Mouse (Mus musculus) limb, embryonic 12.5 days (tissue): Measurements from ENCODE around the gene Slc35g2. TPM values are rescaled to one million over a fixed set of nuclear protein-coding genes. Genes with fewer than 3 reads are reported as not detected.

Experiments used
- ATAC-seq: fragments of 200-750 bp; cut with Nextera tagmentation; 2 replicates; pipeline ENCODE4 v1.8.0; 2017; ENCODE audit warnings: low read depth, moderate TSS enrichment; ENCODE audit not compliant: insufficient number of reproducible peaks, insufficient read depth, low FRiP score, low TSS enrichment
- H3K27ac ChIP-seq: fragments of 300-500 bp; sonication (generic); 2 replicates; pipeline ENCODE4 v1.5.1; 2016; ENCODE audit warnings: mild to moderate bottlenecking, moderate library complexity
- H3K27me3 ChIP-seq: fragments of 300-500 bp; sonication (generic); 2 replicates; pipeline ENCODE4 v1.6.1; 2016; ENCODE audit warnings: mild to moderate bottlenecking, moderate library complexity
- H3K36me3 ChIP-seq: fragments of 300-500 bp; sonication (generic); 2 replicates; pipeline ENCODE4 v1.6.1; 2016; ENCODE audit warnings: mild to moderate bottlenecking, moderate library complexity
- H3K4me1 ChIP-seq: fragments of 300-500 bp; sonication (generic); replicated peaks from 2 replicates; pipeline ENCODE4 v1.6.1; 2016
- H3K4me2 ChIP-seq: fragments of 300-500 bp; sonication (generic); 2 replicates; pipeline ENCODE4 v1.6.1; 2016; ENCODE audit warnings: mild to moderate bottlenecking, moderate library complexity
- H3K4me3 ChIP-seq: fragments of 300-500 bp; sonication (generic); replicated peaks from 2 replicates; pipeline ENCODE4 v1.5.1; 2016; ENCODE audit warnings: mild to moderate bottlenecking
- H3K9ac ChIP-seq: fragments of 300-500 bp; sonication (generic); replicated peaks from 2 replicates; pipeline ENCODE4 v1.6.1; 2016; ENCODE audit warnings: mild to moderate bottlenecking, moderate library complexity
- H3K9me3 ChIP-seq: fragments of 300-500 bp; sonication (generic); 2 replicates; pipeline ENCODE4 v1.6.1; 2016; ENCODE audit warnings: mild to moderate bottlenecking, moderate library complexity
- WGBS: fragments of 180-500 bp; shearing (Covaris S2); methylation state at CpG from one replicate; pipeline ENCODE4 v1.1.7; 2016; 5-methylcytosine and 5-hydroxymethylcytosine counted together
- polyA plus RNA-seq: library from polyadenylated mRNA; unstranded; fragments of >200 nt; fragmentation: Nextera tagmentation; extraction: Ambion mirVana; gene quantifications from 2 replicates; pipeline ENCODE4 v1.2.1, GENCODE M21; 2016

Slc35g2 gene
- polyA plus RNA-seq, result 2.3 and 2.9 TPM in 2 replicates

GRCm38 (mm10) chr9:100570626-100571233 lies at the start of gene Slc35g2:
Gene Slc35g2, minus strand, starts transcription at chr9:100571090.
- under 1% methylated on average over 50 of the region's 55 CpGs for WGBS

DNA sequence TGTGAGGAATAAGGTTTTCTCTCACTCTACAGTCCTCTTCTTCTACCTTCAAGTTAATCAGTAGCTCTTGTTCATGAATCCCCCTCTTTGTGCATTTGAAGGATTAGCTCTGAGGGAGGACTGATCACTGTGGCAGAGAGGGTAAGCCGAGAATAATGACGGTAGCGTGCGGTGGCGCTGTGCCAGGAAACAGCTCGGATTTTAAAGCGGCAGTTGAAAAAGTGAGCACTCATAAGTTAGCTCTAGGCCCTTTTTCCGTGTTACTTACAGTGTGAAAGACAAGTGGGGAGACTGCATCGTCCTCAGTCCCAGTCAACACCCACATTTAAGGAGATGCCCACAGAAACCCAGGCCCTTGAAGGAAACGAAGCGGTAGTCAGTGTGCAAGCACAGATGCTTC lies 46.1 kb upstream of the Slc35g2 start:
- H3K27me3 ChIP-seq, result no peaks in the 10 kb centered on the region
- ATAC-seq, result no peak
- no peak overlapping the region for H3K9ac ChIP-seq
- WGBS, result 69% methylated on average over 11 of the region's 11 CpGs
- no peak overlapping the region for H3K4me3 ChIP-seq
- H3K4me2 ChIP-seq, result no peak overlapping the region
- H3K27ac ChIP-seq, result no peak overlapping the region
- no peaks in the 10 kb centered on the region for H3K9me3 ChIP-seq
- H3K36me3 ChIP-seq, result no peaks in the 10 kb centered on the region
- H3K4me1 ChIP-seq, result peaks cover 4% of the 10 kb centered on the region

More at GRCm38 (mm10) chr9:100570626-100571233, at the start of gene Slc35g2:
- Histone ChIP-seq H3K36me3 (no peaks in the 10 kb centered on the region), H3K9me3 (no peaks in the 10 kb centered on the region), H3K27ac (no peak within 1 kb of the TSS), H3K9ac (peak within 1 kb of the TSS; percentile 66), H3K4me2 (peak within 1 kb of the TSS; percentile 87), H3K27me3 (peaks cover 45% of the 10 kb centered on the region), H3K4me1 (peaks cover 9% of the 10 kb centered on the region; the same call in 1 of the 2 replicates), H3K4me3 (peak within 1 kb of the TSS; percentile 64)
- peak; percentile 73; the same call in 1 of the 2 replicates for ATAC-seq

DNA sequence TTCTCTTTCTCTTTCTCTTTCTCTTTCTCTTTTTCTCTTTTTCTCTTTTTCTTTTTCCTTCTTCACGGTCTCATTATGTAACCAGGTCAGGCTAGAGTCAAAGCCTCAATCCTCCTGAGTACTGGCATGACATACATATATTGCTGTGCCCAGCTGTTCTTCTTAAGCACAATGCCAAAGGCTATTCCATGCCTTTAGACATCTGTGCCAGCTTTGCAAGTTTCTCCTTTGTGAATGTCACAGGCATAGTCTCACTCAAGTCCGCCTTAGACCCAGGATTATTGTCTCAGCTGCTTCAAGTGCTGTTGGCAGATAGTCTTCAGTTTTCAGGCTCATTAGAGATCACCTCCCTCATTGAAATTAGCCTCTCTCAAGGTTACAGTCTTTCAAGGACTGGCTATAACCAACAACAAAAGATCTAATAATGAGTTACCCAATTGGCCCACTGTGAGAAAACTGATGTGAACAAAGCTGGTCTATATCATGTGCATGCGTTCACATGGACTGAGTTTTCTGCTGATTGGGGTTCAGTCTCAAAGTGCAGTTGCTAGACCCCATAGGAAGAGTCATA lies 42.7 kb upstream of the Slc35g2 start:
- Histone ChIP-seq H3K9ac (no peak overlapping the region), H3K4me2 (no peak overlapping the region), H3K4me1 (peaks cover 4% of the 10 kb centered on the region), H3K9me3 (no peaks in the 10 kb centered on the region), H3K4me3 (no peak overlapping the region), H3K27me3 (no peaks in the 10 kb centered on the region), H3K36me3 (no peaks in the 10 kb centered on the region), H3K27ac (no peak overlapping the region)
- WGBS, result 84% methylated on average over 3 of the region's 3 CpGs
- ATAC-seq, result no peak

DNA sequence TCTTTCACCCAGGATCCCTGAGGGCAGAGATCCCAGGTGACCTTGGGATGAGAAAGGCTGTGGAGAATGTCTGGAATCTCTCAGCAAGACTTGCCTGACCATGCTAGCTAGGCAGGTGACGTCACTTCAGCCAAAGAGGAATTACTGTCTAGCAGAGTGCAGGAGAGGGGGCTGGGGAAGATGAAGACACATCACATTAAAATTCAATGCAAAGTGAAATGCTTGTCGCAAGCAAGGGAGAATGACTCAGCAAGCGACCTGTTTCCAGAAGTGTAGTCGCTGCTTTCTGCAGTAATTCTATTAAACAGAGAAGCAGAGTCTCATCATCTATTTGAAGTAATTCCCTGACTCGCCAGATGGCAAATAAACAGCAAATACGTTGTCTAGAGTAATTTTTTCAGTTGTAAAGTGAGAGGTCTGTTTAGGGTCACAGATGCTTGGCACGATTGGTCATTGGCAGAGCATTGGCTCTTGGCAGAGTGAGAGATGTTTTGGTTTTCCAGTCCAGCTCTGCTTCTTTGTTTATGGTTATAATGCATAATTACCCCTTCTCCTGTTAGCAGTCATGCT lies 35.2 kb upstream of the Slc35g2 start:
- no peak overlapping the region for H3K4me3 ChIP-seq
- H3K4me1 ChIP-seq, result 0 out of 2 replicates have a peak, but pooled peaks cover 4% of the 10 kb centered on the region
- no peak overlapping the region for H3K27ac ChIP-seq
- H3K4me2 ChIP-seq, result no peak overlapping the region
- H3K36me3 ChIP-seq, result no peaks in the 10 kb centered on the region
- WGBS, result 55% methylated on average over 7 of the region's 7 CpGs
- H3K27me3 ChIP-seq, result no peaks in the 10 kb centered on the region
- no peaks in the 10 kb centered on the region for H3K9me3 ChIP-seq
- ATAC-seq, result no peak
- H3K9ac ChIP-seq, result no peak overlapping the region

GRCm38 (mm10) chr9:100605522-100605921 lies 34.6 kb upstream of the Slc35g2 start:
- Histone ChIP-seq H3K4me2 (no peak overlapping the region), H3K27ac (no peak overlapping the region), H3K4me1 (0 out of 2 replicates have a peak, but pooled peaks cover 4% of the 10 kb centered on the region), H3K36me3 (no peaks in the 10 kb centered on the region), H3K4me3 (no peak overlapping the region), H3K27me3 (no peaks in the 10 kb centered on the region), H3K9me3 (no peaks in the 10 kb centered on the region), H3K9ac (no peak overlapping the region)
- WGBS, result 83% methylated on average over 1 of the region's 1 CpGs
- ATAC-seq, result no peak

GRCm38 (mm10) chr9:100603156-100603555 lies 32.3 kb upstream of the Slc35g2 start:
- Histone ChIP-seq H3K9me3 (no peaks in the 10 kb centered on the region), H3K27ac (no peak overlapping the region), H3K4me1 (0 out of 2 replicates have a peak, but pooled peaks cover 6% of the 10 kb centered on the region), H3K4me2 (no peak overlapping the region), H3K9ac (no peak overlapping the region), H3K36me3 (no peaks in the 10 kb centered on the region), H3K27me3 (no peaks in the 10 kb centered on the region), H3K4me3 (no peak overlapping the region)
- 71% methylated on average over 5 of the region's 5 CpGs for WGBS
- no peak for ATAC-seq

DNA sequence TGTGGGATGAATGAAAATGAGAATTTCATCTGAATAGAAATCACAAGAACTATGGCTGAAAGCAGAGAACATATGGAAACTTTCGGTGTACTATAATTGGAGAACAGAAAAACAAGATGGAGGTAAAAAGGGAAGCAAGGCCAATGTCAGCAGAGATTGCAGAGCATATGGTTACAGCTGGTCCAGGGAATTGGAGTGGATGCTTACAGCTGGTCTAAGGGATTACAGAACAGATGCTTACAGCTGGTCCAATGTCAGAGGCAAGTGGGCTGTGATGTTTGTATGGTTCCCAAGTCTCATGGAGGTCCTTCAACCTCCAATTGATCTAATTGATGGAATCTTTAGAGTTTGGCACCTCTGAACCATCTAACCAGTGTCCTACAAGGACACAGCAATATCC lies 31.2 kb upstream of the Slc35g2 start:
- H3K4me2 ChIP-seq, result no peak overlapping the region
- WGBS, result 90% methylated on average over 1 of the region's 1 CpGs
- H3K27me3 ChIP-seq, result no peaks in the 10 kb centered on the region
- H3K9me3 ChIP-seq, result no peaks in the 10 kb centered on the region
- H3K9ac ChIP-seq, result no peak overlapping the region
- 0 out of 2 replicates have a peak, but pooled peaks cover 6% of the 10 kb centered on the region for H3K4me1 ChIP-seq
- no peak overlapping the region for H3K27ac ChIP-seq
- H3K4me3 ChIP-seq, result no peak overlapping the region
- no peak for ATAC-seq
- no peaks in the 10 kb centered on the region for H3K36me3 ChIP-seq

DNA sequence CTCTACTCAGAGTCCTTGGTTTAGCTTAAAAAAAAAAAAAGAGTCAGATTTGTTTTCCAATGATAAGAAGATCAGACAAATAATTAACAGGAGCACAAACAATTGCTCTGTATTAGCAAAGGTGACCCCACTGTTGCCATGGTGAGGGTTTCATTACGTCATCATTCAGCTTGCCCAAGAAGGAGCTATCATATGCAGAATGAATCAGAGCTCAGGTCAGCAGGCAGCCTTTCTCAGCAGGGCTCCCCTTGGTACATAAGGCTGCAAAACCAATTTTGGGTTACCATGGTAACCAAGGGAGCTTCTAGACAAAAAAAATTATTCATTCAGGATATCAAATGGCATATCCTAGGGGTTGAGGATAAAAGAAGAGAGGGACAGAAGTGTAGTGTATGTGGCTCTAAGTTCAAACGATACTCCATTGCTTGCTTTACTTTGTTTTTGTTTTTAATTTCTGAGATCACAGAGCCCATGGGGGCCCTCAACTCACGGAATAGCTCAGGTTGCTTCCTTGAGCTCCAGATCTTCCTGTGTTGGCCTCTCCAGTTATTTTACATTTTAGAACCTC lies 29.0 kb upstream of the Slc35g2 start:
- ATAC-seq, result no peak
- 75% methylated on average over 3 of the region's 3 CpGs for WGBS

DNA sequence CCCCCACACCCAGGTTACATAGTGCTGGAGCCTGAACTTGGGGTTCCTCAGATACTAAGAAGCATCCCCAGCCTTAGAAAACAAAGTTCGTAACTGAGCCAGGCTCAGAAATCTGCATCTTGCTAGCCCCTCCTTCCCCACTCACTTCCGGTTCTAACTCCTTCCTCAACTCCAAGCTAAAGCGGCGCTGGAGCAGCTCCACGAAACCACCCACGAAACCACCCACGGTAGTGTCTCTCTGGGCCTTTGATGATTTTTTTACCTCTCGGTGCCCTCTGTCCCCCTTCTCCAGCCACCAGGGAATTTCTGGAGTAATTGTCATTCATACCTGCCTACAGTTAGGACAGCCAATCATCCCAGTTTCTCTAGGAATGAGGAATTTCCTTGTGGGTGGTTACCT lies 26.7 kb upstream of the Slc35g2 start, which contains the start of gene Stag1:
Gene Stag1 (plus strand): TSS at position 253 of the 400 bp plus-strand sequence.
- H3K27ac ChIP-seq, result no peak within 1 kb of the TSS
- ATAC-seq, result no peak
- H3K27me3 ChIP-seq, result no peaks in the 10 kb centered on the region
- no peak within 1 kb of the TSS for H3K4me2 ChIP-seq
- no peak within 1 kb of the TSS for H3K9ac ChIP-seq
- H3K4me1 ChIP-seq, result 0 out of 2 replicates have a peak, but pooled peaks cover 2% of the 10 kb centered on the region
- WGBS, result 87% methylated on average over 8 of the region's 8 CpGs
- no peak within 1 kb of the TSS for H3K4me3 ChIP-seq
- H3K9me3 ChIP-seq, result no peaks in the 10 kb centered on the region
- H3K36me3 ChIP-seq, result no peaks in the 10 kb centered on the region

More for the DNA sequence above, 29.0 kb upstream of the Slc35g2 start:
- Histone ChIP-seq H3K27me3 (no peaks in the 10 kb centered on the region), H3K4me3 (no peak overlapping the region), H3K36me3 (no peaks in the 10 kb centered on the region), H3K9me3 (no peaks in the 10 kb centered on the region), H3K4me2 (no peak overlapping the region), H3K27ac (no peak overlapping the region), H3K9ac (no peak overlapping the region), H3K4me1 (0 out of 2 replicates have a peak, but pooled peaks cover 2% of the 10 kb centered on the region)

- H3K4me1 ChIP-seq, result 0 out of 2 replicates have a peak, but pooled peaks cover 2% of the 10 kb centered on the region
- no peak for ATAC-seq
- H3K9me3 ChIP-seq, result no peaks in the 10 kb centered on the region
- no peaks in the 10 kb centered on the region for H3K27me3 ChIP-seq
- no peak overlapping the region for H3K9ac ChIP-seq
- H3K4me2 ChIP-seq, result no peak overlapping the region
- WGBS, result 88% methylated on average over 8 of the region's 8 CpGs
- H3K4me3 ChIP-seq, result no peak overlapping the region
- H3K27ac ChIP-seq, result no peak overlapping the region
- H3K36me3 ChIP-seq, result no peaks in the 10 kb centered on the region
Measured at GRCm38 (mm10) chr9:100596317-100596716, 25.4 kb upstream of the Slc35g2 start.

DNA sequence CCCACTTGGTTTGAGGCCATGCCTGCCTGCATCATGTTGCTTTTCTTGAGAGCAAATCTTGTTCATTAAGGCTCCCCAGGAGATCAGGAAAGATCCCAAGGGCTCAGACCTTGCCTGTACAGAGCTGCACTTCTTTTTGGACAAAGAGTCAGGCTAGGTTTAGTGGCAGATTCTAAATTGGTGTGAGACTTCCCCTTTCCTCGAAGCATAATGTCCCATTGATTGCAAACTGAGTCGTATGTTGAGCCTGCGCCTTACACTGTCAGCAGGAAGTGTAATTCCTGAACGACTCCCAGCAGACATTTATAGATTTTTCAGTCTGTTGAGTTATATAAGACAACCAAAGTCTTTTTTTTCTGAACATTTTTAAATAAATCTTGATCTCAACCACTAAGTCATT lies 19.6 kb upstream of the Slc35g2 start:
- H3K36me3 ChIP-seq, result no peaks in the 10 kb centered on the region
- H3K9me3 ChIP-seq, result no peaks in the 10 kb centered on the region
- no peak for ATAC-seq
- no peaks in the 10 kb centered on the region for H3K27me3 ChIP-seq
- H3K4me2 ChIP-seq, result no peak overlapping the region
- 66% methylated on average over 4 of the region's 4 CpGs for WGBS
- no peak overlapping the region for H3K9ac ChIP-seq
- H3K4me1 ChIP-seq, result no peaks in the 10 kb centered on the region
- H3K4me3 ChIP-seq, result no peak overlapping the region
- H3K27ac ChIP-seq, result no peak overlapping the region
